Mouse (Mus musculus): ENCODE measurements around the gene Tmpo. TPM values are rescaled to one million over a fixed set of nuclear protein-coding genes. Genes with fewer than 3 reads are reported as not detected.

Tmpo gene
- polyA plus RNA-seq, 1 experiment from 2014 or later = 320 TPM

GRCm38 (mm10) chr10:91181461-91182288, 560 bp upstream of the Tmpo start:
- H3K36me3 ChIP-seq (ENCODE audit: control insufficient read depth, insufficient read depth, low read length) = no peaks in the 10 kb centered on the region
- H3K9me3 ChIP-seq (ENCODE audit: control insufficient read depth, low read length) = no peaks in the 10 kb centered on the region
- peak; percentile 100 for DNase-seq (ENCODE audit: low spot score)
- H3K4me1 ChIP-seq (replicated peaks; ENCODE audit: control insufficient read depth, insufficient read depth, low read length) = 0 out of 2 replicates have a peak, but pooled peaks cover 3% of the 10 kb centered on the region
- under 1% methylated on average over 69 of the region's 69 CpGs for WGBS
- ATAC-seq (ENCODE audit: low FRiP score) = peak; percentile 93
- H3K9ac ChIP-seq (ENCODE audit: low read depth, low read length) = peak overlapping the region; percentile 73
- H3K4me2 ChIP-seq (replicated peaks; ENCODE audit: low read depth, low read length) = peak overlapping the region; percentile 40
- peak overlapping the region; percentile 96 for H3K27ac ChIP-seq (ENCODE audit: low read depth, low read length)
- H3K27me3 ChIP-seq (ENCODE audit: control insufficient read depth, insufficient read depth, low read length) = no peaks in the 10 kb centered on the region
- peak overlapping the region; percentile 50 for H3K4me3 ChIP-seq (ENCODE audit: low read depth, low read length)

- 38% methylated on average over 7 of the region's 7 CpGs for WGBS
These were observed 814 bp downstream of the Tmpo start for GRCm38 (mm10) chr10:91180301-91180700.

DNA sequence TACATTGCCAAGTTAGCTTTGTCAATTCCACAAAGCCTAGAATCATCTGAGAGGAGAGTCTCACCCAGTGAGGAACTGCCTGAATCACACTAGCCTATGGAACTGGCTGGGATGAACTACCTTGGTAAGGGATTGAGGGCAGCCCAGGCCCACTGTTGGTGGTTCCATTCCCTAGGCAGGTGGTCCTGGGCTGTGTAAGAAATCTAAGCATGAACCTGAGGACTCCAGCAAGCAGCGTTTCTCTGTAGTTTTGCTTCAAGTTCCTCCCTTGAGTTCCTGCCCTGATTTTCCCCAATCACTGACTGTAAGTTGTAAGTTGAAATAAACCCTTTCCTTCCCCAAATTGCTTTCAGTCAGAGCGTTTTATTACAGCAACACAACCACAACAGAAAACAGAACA, 1.3 kb downstream of the Tmpo start:
- H3K4me1 ChIP-seq (replicated peaks; ENCODE audit: control insufficient read depth, insufficient read depth, low read length) = 0 out of 2 replicates have a peak, but pooled peaks cover 3% of the 10 kb centered on the region
- no peaks in the 10 kb centered on the region for H3K27me3 ChIP-seq (ENCODE audit: control insufficient read depth, insufficient read depth, low read length)
- no peak overlapping the region for H3K9ac ChIP-seq (ENCODE audit: low read depth, low read length)
- no peaks in the 10 kb centered on the region for H3K9me3 ChIP-seq (ENCODE audit: control insufficient read depth, low read length)
- H3K27ac ChIP-seq (ENCODE audit: low read depth, low read length) = no peak overlapping the region
- H3K4me2 ChIP-seq (replicated peaks; ENCODE audit: low read depth, low read length) = no peak overlapping the region; the same call in 1 of the 2 replicates
- ATAC-seq (ENCODE audit: low FRiP score) = no peak
- no peak overlapping the region for H3K4me3 ChIP-seq (ENCODE audit: low read depth, low read length)
- no peak for DNase-seq (ENCODE audit: low spot score)
- WGBS = 93% methylated on average over 2 of the region's 2 CpGs
- H3K36me3 ChIP-seq (ENCODE audit: control insufficient read depth, insufficient read depth, low read length) = no peaks in the 10 kb centered on the region

More at GRCm38 (mm10) chr10:91180301-91180700, 814 bp downstream of the Tmpo start:
- Histone ChIP-seq H3K4me3 (ENCODE audit: low read depth, low read length) (peak overlapping the region; percentile 50; the same call in 1 of the 2 replicates), H3K4me2 (replicated peaks; ENCODE audit: low read depth, low read length) (peak overlapping the region; percentile 37), H3K9ac (ENCODE audit: low read depth, low read length) (peak overlapping the region; percentile 46; the same call in 1 of the 2 replicates), H3K36me3 (ENCODE audit: control insufficient read depth, insufficient read depth, low read length) (no peaks in the 10 kb centered on the region), H3K27ac (ENCODE audit: low read depth, low read length) (peak overlapping the region; percentile 96; the same call in 1 of the 2 replicates), H3K9me3 (ENCODE audit: control insufficient read depth, low read length) (no peaks in the 10 kb centered on the region), H3K27me3 (ENCODE audit: control insufficient read depth, insufficient read depth, low read length) (no peaks in the 10 kb centered on the region), H3K4me1 (replicated peaks; ENCODE audit: control insufficient read depth, insufficient read depth, low read length) (0 out of 2 replicates have a peak, but pooled peaks cover 3% of the 10 kb centered on the region)
- ATAC-seq (ENCODE audit: low FRiP score) = no peak
- peak; percentile 40 for DNase-seq (ENCODE audit: low spot score)

GRCm38 (mm10) chr10:91177201-91177600, 3.9 kb downstream of the Tmpo start:
- WGBS = 60% methylated on average over 3 of the region's 4 CpGs
- no peak for ATAC-seq (ENCODE audit: low FRiP score)

DNA sequence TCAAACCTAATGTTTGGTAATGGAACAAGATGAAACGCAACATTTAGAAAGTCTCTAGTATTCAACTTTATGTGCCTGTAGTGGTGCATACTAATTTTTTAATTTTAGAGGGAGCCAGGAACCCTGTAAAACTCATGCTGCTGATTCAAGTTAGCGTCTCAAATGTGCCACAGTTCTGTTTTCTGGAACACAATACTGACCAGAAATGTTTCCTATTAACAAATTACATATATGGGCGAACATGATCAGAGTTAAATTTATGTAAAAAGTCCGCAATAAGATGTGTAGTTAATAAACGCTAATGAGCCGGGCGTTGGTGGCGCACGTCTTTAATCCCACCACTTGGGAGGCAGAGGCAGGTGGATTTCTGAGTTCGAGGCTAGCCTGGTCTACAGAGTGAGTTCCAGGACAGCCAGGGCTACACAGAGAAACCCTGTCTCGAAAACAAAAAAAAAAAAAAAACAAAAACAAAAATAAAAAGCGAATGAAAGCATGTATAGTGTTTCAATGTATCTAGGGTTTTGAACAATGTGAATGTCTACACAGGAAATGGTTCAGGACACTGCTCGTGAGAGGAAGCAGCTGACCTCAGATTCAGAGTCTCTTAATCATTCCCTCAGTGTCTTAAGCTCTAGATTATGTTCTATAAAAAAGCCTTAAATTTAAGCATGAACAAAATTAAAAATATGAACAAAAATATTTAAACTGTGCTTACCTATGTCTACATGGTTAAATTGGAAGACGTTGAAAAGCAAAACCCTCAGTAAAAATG, 8.6 kb downstream of the Tmpo start:
- peak overlapping the region; percentile 54 for H3K4me2 ChIP-seq (replicated peaks; ENCODE audit: low read depth, low read length)

More at GRCm38 (mm10) chr10:91177201-91177600, 3.9 kb downstream of the Tmpo start:
- H3K27me3 ChIP-seq (ENCODE audit: control insufficient read depth, insufficient read depth, low read length) = no peaks in the 10 kb centered on the region
- no peak overlapping the region for H3K4me2 ChIP-seq (replicated peaks; ENCODE audit: low read depth, low read length)
- no peaks in the 10 kb centered on the region for H3K4me1 ChIP-seq (replicated peaks; ENCODE audit: control insufficient read depth, insufficient read depth, low read length)
- no peak for DNase-seq (ENCODE audit: low spot score)
- H3K9me3 ChIP-seq (ENCODE audit: control insufficient read depth, low read length) = no peaks in the 10 kb centered on the region
- no peak overlapping the region for H3K4me3 ChIP-seq (ENCODE audit: low read depth, low read length)
- H3K36me3 ChIP-seq (ENCODE audit: control insufficient read depth, insufficient read depth, low read length) = no peaks in the 10 kb centered on the region
- no peak overlapping the region for H3K9ac ChIP-seq (ENCODE audit: low read depth, low read length)
- no peak overlapping the region for H3K27ac ChIP-seq (ENCODE audit: low read depth, low read length)

DNA sequence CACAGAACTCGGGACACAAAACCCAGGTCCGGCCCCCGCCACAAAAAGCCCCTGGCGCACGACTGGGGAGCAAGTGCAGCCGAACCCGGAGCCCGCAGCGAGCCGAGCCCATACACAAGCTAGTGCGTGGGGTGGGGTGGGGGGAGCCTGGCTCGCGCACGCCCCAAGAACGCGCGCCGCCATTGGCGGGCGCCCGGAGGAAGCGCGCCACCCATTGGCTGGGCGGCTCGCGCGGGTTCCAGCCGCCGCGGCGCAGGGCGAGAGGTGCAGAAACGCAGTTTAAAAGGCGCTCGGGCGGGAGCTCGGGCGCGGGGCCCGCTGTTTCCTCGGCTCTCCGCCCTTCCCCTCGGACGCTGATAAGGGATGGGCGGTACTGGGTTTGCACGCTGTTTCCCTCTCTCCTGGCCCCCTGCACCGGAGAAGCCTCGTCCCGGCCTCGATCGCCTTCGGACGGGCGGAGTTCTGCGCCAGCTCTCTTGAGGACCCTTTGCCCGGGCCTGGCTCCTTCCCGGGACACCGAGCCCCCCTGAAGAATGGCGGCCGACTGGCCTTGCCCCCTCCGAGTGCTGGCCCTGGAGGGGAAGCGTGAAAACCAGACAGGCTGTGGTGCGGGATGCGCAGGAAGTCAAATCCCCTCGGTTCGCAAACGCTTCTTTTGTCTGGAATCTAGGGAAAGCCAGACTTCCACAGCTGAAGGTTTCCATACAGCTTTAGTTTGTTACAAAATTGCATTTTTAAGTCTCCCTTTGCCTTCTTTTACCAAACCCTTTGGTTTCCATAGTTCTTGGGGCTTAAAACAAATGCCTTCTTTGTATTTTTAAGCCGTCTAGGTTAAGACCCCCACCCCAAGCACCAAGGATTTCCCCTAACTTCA, 9.4 kb downstream of the Tmpo start:
- peak; percentile 99 for DNase-seq (ENCODE audit: low spot score)
- H3K36me3 ChIP-seq (ENCODE audit: control insufficient read depth, insufficient read depth, low read length) = no peaks in the 10 kb centered on the region
- ATAC-seq (ENCODE audit: low FRiP score) = peak; percentile 95
- no peaks in the 10 kb centered on the region for H3K4me1 ChIP-seq (replicated peaks; ENCODE audit: control insufficient read depth, insufficient read depth, low read length)
- H3K27me3 ChIP-seq (ENCODE audit: control insufficient read depth, insufficient read depth, low read length) = no peaks in the 10 kb centered on the region
- under 1% methylated on average over 63 of the region's 68 CpGs for WGBS
- H3K4me2 ChIP-seq (replicated peaks; ENCODE audit: low read depth, low read length) = peak overlapping the region; percentile 54
- no peaks in the 10 kb centered on the region for H3K9me3 ChIP-seq (ENCODE audit: control insufficient read depth, low read length)
- peak overlapping the region; percentile 99 for H3K9ac ChIP-seq (ENCODE audit: low read depth, low read length)
- peak overlapping the region; percentile 99 for H3K27ac ChIP-seq (ENCODE audit: low read depth, low read length)
- H3K4me3 ChIP-seq (ENCODE audit: low read depth, low read length) = peak overlapping the region; percentile 98

More for the DNA sequence above, 8.6 kb downstream of the Tmpo start:
- Histone ChIP-seq H3K9ac (ENCODE audit: low read depth, low read length) (peak overlapping the region; percentile 99), H3K27ac (ENCODE audit: low read depth, low read length) (peak overlapping the region; percentile 99), H3K9me3 (ENCODE audit: control insufficient read depth, low read length) (no peaks in the 10 kb centered on the region), H3K4me3 (ENCODE audit: low read depth, low read length) (peak overlapping the region; percentile 98), H3K36me3 (ENCODE audit: control insufficient read depth, insufficient read depth, low read length) (no peaks in the 10 kb centered on the region), H3K4me1 (replicated peaks; ENCODE audit: control insufficient read depth, insufficient read depth, low read length) (no peaks in the 10 kb centered on the region), H3K27me3 (ENCODE audit: control insufficient read depth, insufficient read depth, low read length) (no peaks in the 10 kb centered on the region)
- WGBS = 90% methylated on average over 14 of the region's 14 CpGs
- ATAC-seq (ENCODE audit: low FRiP score) (no peak), DNase-seq (ENCODE audit: low spot score) (no peak)

- WGBS = under 1% methylated on average over 54 of the region's 59 CpGs
- ATAC-seq (ENCODE audit: low FRiP score) = peak; percentile 70
- DNase-seq (ENCODE audit: low spot score) = no peak
These were observed 10.1 kb downstream of the Tmpo start for GRCm38 (mm10) chr10:91171041-91171440.

More at GRCm38 (mm10) chr10:91171041-91171440, 10.1 kb downstream of the Tmpo start:
- peak overlapping the region; percentile 99 for H3K9ac ChIP-seq (ENCODE audit: low read depth, low read length)
- no peaks in the 10 kb centered on the region for H3K9me3 ChIP-seq (ENCODE audit: control insufficient read depth, low read length)
- no peaks in the 10 kb centered on the region for H3K36me3 ChIP-seq (ENCODE audit: control insufficient read depth, insufficient read depth, low read length)
- H3K4me2 ChIP-seq (replicated peaks; ENCODE audit: low read depth, low read length) = peak overlapping the region; percentile 52
- H3K27ac ChIP-seq (ENCODE audit: low read depth, low read length) = peak overlapping the region; percentile 99
- no peaks in the 10 kb centered on the region for H3K4me1 ChIP-seq (replicated peaks; ENCODE audit: control insufficient read depth, insufficient read depth, low read length)
- peak overlapping the region; percentile 98 for H3K4me3 ChIP-seq (ENCODE audit: low read depth, low read length)
- H3K27me3 ChIP-seq (ENCODE audit: control insufficient read depth, insufficient read depth, low read length) = no peaks in the 10 kb centered on the region

All from hindbrain, embryonic 11.5 days (tissue).